In genomic region chr2:4881350-4882248, GRCm38 (mm10) we compare ENCODE assay signal across 8 mouse cellular contexts. TPM values are rescaled to one million over a fixed set of nuclear protein-coding genes. Genes with fewer than 3 reads are reported as not detected.
DNase-seq lines count a peak whose midpoint lies in the region; ATAC-seq lines count a peak whose summit lies in the region.

Gene Sephs1, plus strand, starts transcription at chr2:4881564.

- H3K36me3 ChIP-seq in intestine, embryonic 14.5 days (ENCODE audit: control insufficient read depth, insufficient read depth, low read length): peaks cover 18% of the 10 kb centered on the region

- peak; percentile 80 to 81 for DNase-seq in adrenal gland, adult 18-20 months (ENCODE audit: low spot score in 2 of 2)
- peak; percentile 89 for DNase-seq in embryo, embryonic 10.5 days (ENCODE audit: low spot score)
- DNase-seq in gastrocnemius, postnatal 25 days: peak; percentile 86
- peak; percentile 90 for DNase-seq in intestine, embryonic 14.5 days (ENCODE audit: low spot score)
- DNase-seq in left cerebral cortex, postnatal 10 days (ENCODE audit: extremely low spot score in 1 of 2, low spot score in 2 of 2): peak; percentile 67 to 92
- DNase-seq in right cerebral cortex, postnatal 10 days (ENCODE audit: low spot score in 2 of 2): peak; percentile 90
- DNase-seq in urinary bladder, postnatal 14 days (ENCODE audit: low spot score): peak; percentile 83

- H3K9ac ChIP-seq in intestine, embryonic 14.5 days (ENCODE audit: low read length): peak within 1 kb of the TSS; percentile 98

- under 1% methylated on average over 93 of the region's 115 CpGs for WGBS in intestine, embryonic 14.5 days

- H3K27ac ChIP-seq in intestine, embryonic 14.5 days (ENCODE audit: low read depth): peak within 1 kb of the TSS; percentile 99

- peak; percentile 86 for ATAC-seq in intestine, embryonic 14.5 days (replicated peaks; ENCODE audit: low FRiP score, low TSS enrichment, low read depth)
- ATAC-seq in megakaryocyte progenitor cell, adult 5-6 weeks (replicated peaks; ENCODE audit: poor library complexity): peak; percentile 79

- intact Hi-C loops in left cerebral cortex, postnatal 10 days (cut with DNase I): no loop called here

- no peaks in the 10 kb centered on the region for H3K9me3 ChIP-seq in intestine, embryonic 14.5 days (ENCODE audit: control insufficient read depth, low read length)

- peaks cover 13% of the 10 kb centered on the region; the same call in 1 of the 2 replicates for H3K4me1 ChIP-seq in intestine, embryonic 14.5 days (replicated peaks; ENCODE audit: control insufficient read depth, insufficient read depth, low read length)

- H3K27me3 ChIP-seq in intestine, embryonic 14.5 days (replicated peaks; ENCODE audit: control insufficient read depth, insufficient read depth, low read length): no peaks in the 10 kb centered on the region

- H3K4me2 ChIP-seq in intestine, embryonic 14.5 days (ENCODE audit: low read length): peak within 1 kb of the TSS; percentile 76

- H3K4me3 ChIP-seq in intestine, embryonic 14.5 days (ENCODE audit: low read depth, low read length): peak within 1 kb of the TSS; percentile 90

RNA-seq across cellular contexts. Expression of gene Sephs1, which starts in this region (rescaled TPM):
- total RNA-seq in adrenal gland, adult 18-20 months (2021): 10 to 100 TPM; 31.5 to 43.5 TPM
- 10 to 100 TPM; 17.0 to 17.4 TPM for total RNA-seq in gastrocnemius, postnatal 25 days (2021)
- 85.8 and 88.9 TPM in 2 replicates for polyA plus RNA-seq in intestine, embryonic 14.5 days (2014; fragmentation: Nextera tagmentation; extraction: Ambion mirVana)
- total RNA-seq in left cerebral cortex, postnatal 10 days (2021): 10 to 100 TPM; 39.7 to 46.5 TPM
- 29.3 and 32.5 TPM in 2 replicates for total RNA-seq in megakaryocyte progenitor cell, adult 5-6 weeks (2015)
- total RNA-seq in megakaryocyte progenitor cell, adult 5-6 weeks (2017): 30.2 and 42.7 TPM in 2 replicates

Comparison
In these comparisons a context has a peak if more than half of its experiments do, and no peak if none do; other contexts are left out.
1. Peak in every context shown above with its lines: DNase-seq, ATAC-seq, H3K4me3 ChIP-seq and H3K27ac ChIP-seq.